Mouse (Mus musculus): ENCODE measurements around the gene Dph3. TPM values are rescaled to one million over a fixed set of nuclear protein-coding genes. Genes with fewer than 3 reads are reported as not detected.
"Not testable (repeated sequence)": the region's sequence is repeated elsewhere in the genome, so short reads cannot be mapped to it uniquely, and the experiment has no call there.

The Dph3 gene
- polyA plus RNA-seq, 1 experiment, result 193 TPM

DNA sequence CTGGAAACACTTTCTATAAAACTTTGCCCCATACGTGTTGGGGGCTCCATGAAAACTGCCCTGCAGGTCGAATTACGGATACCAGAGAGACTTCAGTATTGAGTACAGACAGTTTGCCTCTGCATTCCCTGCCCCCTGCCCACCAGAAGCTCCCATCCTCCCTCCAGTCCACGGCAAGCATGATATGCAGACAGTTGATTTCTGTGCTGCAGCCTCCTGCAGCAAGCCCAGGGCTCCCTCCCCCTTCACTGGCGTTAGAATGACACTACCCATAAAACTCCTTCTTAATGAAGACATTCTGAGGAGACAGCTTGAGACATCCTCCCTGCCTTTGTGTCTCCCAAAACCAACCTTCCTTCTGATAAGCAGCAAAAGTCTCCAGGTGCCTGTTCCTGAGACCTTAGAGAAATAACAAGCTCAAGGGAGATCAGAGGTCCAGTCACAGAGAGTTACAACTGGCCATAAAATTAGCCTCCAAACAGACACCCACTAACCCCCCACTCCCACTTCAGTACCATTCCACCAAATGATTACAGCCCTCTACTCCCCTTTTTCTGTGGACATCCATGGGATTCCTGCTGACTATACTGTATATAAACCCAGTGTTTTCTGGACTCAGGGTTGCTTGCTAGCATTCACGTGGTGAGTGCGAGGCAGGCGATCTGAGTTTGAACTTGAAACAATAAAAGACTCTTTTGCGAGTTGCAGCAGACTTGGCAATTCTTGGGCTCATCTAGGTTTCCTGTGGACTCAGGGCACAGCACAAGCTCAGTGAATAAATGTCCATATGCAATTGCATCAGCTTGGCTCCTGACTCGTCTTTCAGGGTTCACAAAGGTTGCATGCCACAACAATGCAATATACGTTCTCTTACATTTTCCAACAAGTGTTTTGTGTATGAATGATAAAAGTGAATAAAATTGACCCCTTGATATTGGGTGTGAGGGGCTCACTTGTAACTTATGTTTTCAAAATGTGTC, 35.7 kb upstream of the Dph3 start:
- Histone ChIP-seq H3K27ac (ENCODE audit: control insufficient read depth, insufficient read depth, low read depth, low read length) (no peak overlapping the region), H3K4me1 (ENCODE audit: control insufficient read depth, insufficient read depth, low read length) (no peaks in the 10 kb centered on the region), H3K4me3 (ENCODE audit: control insufficient read depth, low read depth, low read length) (no peak overlapping the region), H3K36me3 (ENCODE audit: control insufficient read depth, insufficient read depth, low read length) (no peaks in the 10 kb centered on the region), H3K27me3 (ENCODE audit: control insufficient read depth, insufficient read depth, low read length) (no peaks in the 10 kb centered on the region)
- TF ChIP-seq CTCF (IDR thresholded peaks at IDR 0.05; ENCODE audit: control insufficient read depth, insufficient read depth, insufficient replicate concordance, low read depth, low read length), result no peak
- no peak for TF ChIP-seq POLR2A (IDR thresholded peaks at IDR 0.05; ENCODE audit: control insufficient read depth, low read depth, low read length)

DNA sequence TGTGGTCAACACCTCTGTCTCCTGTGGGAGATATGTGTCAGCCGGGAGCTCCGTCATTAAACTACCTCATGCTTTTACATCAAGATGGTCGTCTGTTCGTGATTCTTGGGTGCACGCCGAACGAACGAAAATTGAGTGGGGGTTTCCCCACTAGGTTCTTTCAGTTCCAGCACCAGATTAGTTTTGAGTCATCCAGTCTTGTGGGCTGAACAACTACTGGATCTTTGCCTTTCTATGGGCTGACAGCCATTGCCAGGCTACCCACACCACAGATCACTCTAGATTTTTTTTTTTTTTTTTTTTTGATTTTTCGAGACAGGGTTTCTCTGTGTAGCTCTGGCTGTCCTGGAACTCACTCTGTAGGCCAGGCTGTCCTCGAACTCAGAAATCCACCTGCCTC, 26.6 kb upstream of the Dph3 start:
- H3K27ac ChIP-seq (ENCODE audit: control insufficient read depth, insufficient read depth, low read depth, low read length); H3K4me3 ChIP-seq (ENCODE audit: control insufficient read depth, low read depth, low read length); H3K27me3 ChIP-seq (ENCODE audit: control insufficient read depth, insufficient read depth, low read length); H3K4me1 ChIP-seq (ENCODE audit: control insufficient read depth, insufficient read depth, low read length); H3K36me3 ChIP-seq (ENCODE audit: control insufficient read depth, insufficient read depth, low read length): not testable (repeated sequence)

DNA sequence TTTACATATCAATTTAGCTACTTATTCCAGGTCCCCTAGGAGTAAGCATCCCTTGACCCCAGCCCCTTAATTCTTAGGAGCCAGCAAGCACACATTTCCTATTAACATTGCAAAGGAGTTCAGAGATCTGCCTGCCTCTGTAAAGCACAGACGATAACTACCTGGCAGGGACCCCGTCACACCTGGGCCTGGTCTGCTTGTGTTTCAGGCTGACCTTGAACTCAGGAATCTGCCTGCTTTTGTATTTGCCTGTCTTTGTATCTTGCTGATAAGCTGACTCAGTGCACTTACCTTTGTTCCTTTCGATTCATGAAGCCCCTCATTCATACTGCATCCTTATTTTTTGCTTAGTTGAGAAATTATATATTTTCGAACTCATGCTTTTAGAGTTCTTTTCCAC, 21.4 kb upstream of the Dph3 start:
- Histone ChIP-seq H3K4me3 (ENCODE audit: control insufficient read depth, low read depth, low read length) (no peak overlapping the region), H3K4me1 (ENCODE audit: control insufficient read depth, insufficient read depth, low read length) (no peaks in the 10 kb centered on the region), H3K36me3 (ENCODE audit: control insufficient read depth, insufficient read depth, low read length) (peaks cover 1% of the 10 kb centered on the region; the same call in 1 of the 2 replicates), H3K27me3 (ENCODE audit: control insufficient read depth, insufficient read depth, low read length) (no peaks in the 10 kb centered on the region), H3K27ac (ENCODE audit: control insufficient read depth, insufficient read depth, low read depth, low read length) (no peak overlapping the region)
- TF ChIP-seq CTCF (IDR thresholded peaks at IDR 0.05; ENCODE audit: control insufficient read depth, insufficient read depth, insufficient replicate concordance, low read depth, low read length) (no peak), POLR2A (IDR thresholded peaks at IDR 0.05; ENCODE audit: control insufficient read depth, low read depth, low read length) (no peak)

DNA sequence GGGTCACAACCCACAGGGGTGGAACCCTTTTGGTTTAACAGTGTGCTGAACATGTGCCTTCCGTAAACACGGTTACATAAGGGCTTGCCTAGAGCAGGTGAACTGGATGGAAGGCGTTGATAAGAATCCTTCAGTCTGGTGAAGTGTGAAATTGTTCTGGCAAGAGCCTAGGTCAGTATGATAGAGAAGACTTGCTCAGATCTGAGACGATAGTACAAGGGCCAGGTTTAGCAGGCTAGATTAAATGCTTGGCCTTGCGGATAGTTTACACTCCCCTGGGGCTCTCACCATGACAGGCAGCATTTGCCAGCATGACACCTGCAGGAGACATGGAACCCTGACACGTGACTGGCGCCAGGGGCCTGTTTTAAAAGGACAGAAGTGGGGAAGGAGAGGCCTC, 20.1 kb upstream of the Dph3 start:
- TF ChIP-seq CTCF (IDR thresholded peaks at IDR 0.05; ENCODE audit: control insufficient read depth, insufficient read depth, insufficient replicate concordance, low read depth, low read length) (no peak), POLR2A (IDR thresholded peaks at IDR 0.05; ENCODE audit: control insufficient read depth, low read depth, low read length) (no peak)
- H3K27ac ChIP-seq (ENCODE audit: control insufficient read depth, insufficient read depth, low read depth, low read length), result no peak overlapping the region
- H3K27me3 ChIP-seq (ENCODE audit: control insufficient read depth, insufficient read depth, low read length), result no peaks in the 10 kb centered on the region
- no peaks in the 10 kb centered on the region for H3K4me1 ChIP-seq (ENCODE audit: control insufficient read depth, insufficient read depth, low read length)
- no peak overlapping the region for H3K4me3 ChIP-seq (ENCODE audit: control insufficient read depth, low read depth, low read length)
- peaks cover 1% of the 10 kb centered on the region; the same call in 1 of the 2 replicates for H3K36me3 ChIP-seq (ENCODE audit: control insufficient read depth, insufficient read depth, low read length)

DNA sequence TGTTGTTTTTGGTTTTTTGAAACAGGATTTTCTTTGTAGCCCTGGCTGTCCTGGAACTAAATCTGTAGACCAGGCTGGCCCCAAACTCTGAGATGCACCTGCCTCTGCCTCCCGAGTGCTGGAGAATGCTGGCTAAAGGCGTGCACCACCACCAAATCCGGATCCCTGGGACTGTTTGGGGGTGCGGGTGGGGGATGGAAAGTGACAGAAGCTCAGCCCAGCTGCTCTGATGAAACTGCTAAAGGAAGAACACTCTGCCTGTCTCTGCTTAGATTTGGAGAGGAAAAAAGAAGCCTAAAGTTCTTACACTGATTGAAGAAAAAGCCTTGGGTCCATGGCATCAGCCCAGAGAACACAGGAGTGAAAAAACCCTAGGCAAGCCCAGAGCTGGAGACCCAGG, 18.0 kb upstream of the Dph3 start:
- TF ChIP-seq POLR2A (IDR thresholded peaks at IDR 0.05; ENCODE audit: control insufficient read depth, low read depth, low read length) (no peak), CTCF (IDR thresholded peaks at IDR 0.05; ENCODE audit: control insufficient read depth, insufficient read depth, insufficient replicate concordance, low read depth, low read length) (no peak)
- Histone ChIP-seq H3K4me1 (ENCODE audit: control insufficient read depth, insufficient read depth, low read length) (no peaks in the 10 kb centered on the region), H3K27ac (ENCODE audit: control insufficient read depth, insufficient read depth, low read depth, low read length) (no peak overlapping the region), H3K4me3 (ENCODE audit: control insufficient read depth, low read depth, low read length) (no peak overlapping the region), H3K36me3 (ENCODE audit: control insufficient read depth, insufficient read depth, low read length) (peaks cover 1% of the 10 kb centered on the region), H3K27me3 (ENCODE audit: control insufficient read depth, insufficient read depth, low read length) (no peaks in the 10 kb centered on the region)

DNA sequence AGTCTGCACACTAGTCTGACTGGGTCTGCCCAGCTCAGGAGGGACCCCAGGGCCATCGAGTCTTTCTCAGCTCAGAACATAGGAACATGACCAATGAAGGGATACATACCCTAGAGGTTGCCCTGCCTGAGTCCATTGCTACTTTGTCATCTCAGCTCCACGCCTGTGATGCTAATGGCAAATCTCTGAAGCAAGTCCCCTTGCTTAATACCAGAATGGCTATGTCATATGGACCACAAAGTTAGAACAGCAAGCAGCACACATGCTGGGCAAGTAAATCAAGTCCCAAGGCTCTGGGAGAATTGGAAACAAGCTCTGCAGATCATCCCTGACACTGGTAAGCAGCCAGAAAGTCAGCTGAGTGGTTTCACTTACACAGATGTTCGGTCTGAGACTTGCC, 13.4 kb upstream of the Dph3 start:
- Histone ChIP-seq H3K4me3 (ENCODE audit: control insufficient read depth, low read depth, low read length) (no peak overlapping the region), H3K4me1 (ENCODE audit: control insufficient read depth, insufficient read depth, low read length) (no peaks in the 10 kb centered on the region), H3K27ac (ENCODE audit: control insufficient read depth, insufficient read depth, low read depth, low read length) (no peak overlapping the region), H3K27me3 (ENCODE audit: control insufficient read depth, insufficient read depth, low read length) (no peaks in the 10 kb centered on the region), H3K36me3 (ENCODE audit: control insufficient read depth, insufficient read depth, low read length) (peaks cover 2% of the 10 kb centered on the region)
- no peak for TF ChIP-seq CTCF (IDR thresholded peaks at IDR 0.05; ENCODE audit: control insufficient read depth, insufficient read depth, insufficient replicate concordance, low read depth, low read length)
- no peak for TF ChIP-seq POLR2A (IDR thresholded peaks at IDR 0.05; ENCODE audit: control insufficient read depth, low read depth, low read length)

DNA sequence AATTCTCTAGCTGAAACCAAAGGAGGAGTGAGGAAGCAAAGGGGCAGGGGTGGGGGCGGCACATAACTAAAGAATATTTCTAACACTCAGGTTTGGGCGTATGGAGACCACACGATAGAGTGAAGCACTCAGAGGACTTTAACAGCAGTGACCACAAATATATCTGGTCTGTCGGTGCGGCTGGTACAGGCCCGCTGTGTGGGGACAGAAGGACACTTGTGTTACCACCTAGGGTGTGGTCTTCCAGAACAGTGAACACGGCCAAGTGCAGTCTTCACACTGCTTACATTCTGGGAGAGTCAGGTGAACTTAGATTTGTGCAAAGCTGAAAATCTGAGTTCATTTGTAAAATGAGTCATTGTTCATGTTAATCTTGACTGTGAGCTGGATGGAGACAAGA, 12.2 kb upstream of the Dph3 start:
- no peaks in the 10 kb centered on the region for H3K27me3 ChIP-seq (ENCODE audit: control insufficient read depth, insufficient read depth, low read length)
- TF ChIP-seq POLR2A (IDR thresholded peaks at IDR 0.05; ENCODE audit: control insufficient read depth, low read depth, low read length) (no peak), CTCF (IDR thresholded peaks at IDR 0.05; ENCODE audit: control insufficient read depth, insufficient read depth, insufficient replicate concordance, low read depth, low read length) (no peak)
- H3K4me3 ChIP-seq (ENCODE audit: control insufficient read depth, low read depth, low read length), result no peak overlapping the region
- peaks cover 2% of the 10 kb centered on the region for H3K36me3 ChIP-seq (ENCODE audit: control insufficient read depth, insufficient read depth, low read length)
- no peaks in the 10 kb centered on the region for H3K4me1 ChIP-seq (ENCODE audit: control insufficient read depth, insufficient read depth, low read length)
- no peak overlapping the region for H3K27ac ChIP-seq (ENCODE audit: control insufficient read depth, insufficient read depth, low read depth, low read length)

Data from testis, adult 2 months (tissue).